Mouse (Mus musculus) limb, embryonic 15.5 days (tissue): ENCODE data around the gene Kctd21. TPM values are rescaled to one million over a fixed set of nuclear protein-coding genes. Genes with fewer than 3 reads are reported as not detected.

Source experiments
- ATAC-seq: fragments of 200-750 bp; cut with Nextera tagmentation; 2 replicates; pipeline ENCODE4 v1.8.0; 2017; ENCODE audit warnings: low read depth, moderate TSS enrichment; ENCODE audit not compliant: insufficient number of reproducible peaks, low FRiP score, low TSS enrichment
- H3K27ac ChIP-seq: fragments of 300-500 bp; sonication (generic); 2 replicates; pipeline ENCODE4 v1.5.1; 2015; ENCODE audit warnings: moderate library complexity, mild to moderate bottlenecking, inconsistent platforms
- H3K27me3 ChIP-seq: fragments of 300-500 bp; sonication (generic); 2 replicates; pipeline ENCODE4 v1.6.1; 2015; ENCODE audit warnings: inconsistent platforms
- H3K36me3 ChIP-seq: fragments of 300-500 bp; sonication (generic); 2 replicates; pipeline ENCODE4 v1.6.1; 2015; ENCODE audit warnings: inconsistent platforms
- H3K4me1 ChIP-seq: fragments of 300-500 bp; sonication (generic); 2 replicates; pipeline ENCODE4 v1.6.1; 2015; ENCODE audit warnings: inconsistent platforms
- H3K4me2 ChIP-seq: fragments of 300-500 bp; sonication (generic); 2 replicates; pipeline ENCODE4 v1.6.1; 2015; ENCODE audit warnings: mild to moderate bottlenecking, inconsistent platforms
- H3K4me3 ChIP-seq: fragments of 300-500 bp; sonication (generic); 2 replicates; pipeline ENCODE4 v1.5.1; 2015; ENCODE audit warnings: mild to moderate bottlenecking, inconsistent platforms
- H3K9ac ChIP-seq: fragments of 300-500 bp; sonication (generic); 2 replicates; pipeline ENCODE4 v1.6.1; 2015; ENCODE audit warnings: inconsistent platforms
- H3K9me3 ChIP-seq: fragments of 300-500 bp; sonication (generic); 2 replicates; pipeline ENCODE4 v1.6.1; 2016; ENCODE audit warnings: inconsistent platforms
- WGBS: fragments of 180-500 bp; shearing (Covaris S2); methylation state at CpG from one replicate; pipeline ENCODE4 v1.1.7; 2015; 5-methylcytosine and 5-hydroxymethylcytosine counted together
- polyA plus RNA-seq: library from polyadenylated mRNA; unstranded; fragments of >200 nt; fragmentation: Nextera tagmentation; extraction: Ambion mirVana; gene quantifications from 2 replicates; pipeline ENCODE4 v1.2.1, GENCODE M21; 2015

Kctd21 gene
- polyA plus RNA-seq, 1 experiment from 2014 or later, result 4.4 TPM

GRCm38 (mm10) chr7:97351792-97352513 is 19.8 kb downstream of the Kctd21 start:
- no peak for ATAC-seq
- 79% methylated on average over 11 of the region's 11 CpGs for WGBS
- no peaks in the 10 kb centered on the region for H3K4me1 ChIP-seq

GRCm38 (mm10) chr7:97353356-97353755 is 21.2 kb downstream of the Kctd21 start:
- Histone ChIP-seq H3K4me2 (no peak overlapping the region), H3K9ac (no peak overlapping the region), H3K27ac (no peak overlapping the region), H3K36me3 (peaks cover 6% of the 10 kb centered on the region; the same call in 1 of the 2 replicates), H3K4me3 (no peak overlapping the region), H3K9me3 (no peaks in the 10 kb centered on the region), H3K27me3 (no peaks in the 10 kb centered on the region), H3K4me1 (no peaks in the 10 kb centered on the region)
- WGBS, result 91% methylated on average over 6 of the region's 6 CpGs
- no peak for ATAC-seq

More at GRCm38 (mm10) chr7:97351792-97352513, 19.8 kb downstream of the Kctd21 start:
- Histone ChIP-seq H3K9ac (no peak overlapping the region), H3K4me3 (no peak overlapping the region), H3K9me3 (no peaks in the 10 kb centered on the region), H3K4me2 (no peak overlapping the region), H3K27ac (no peak overlapping the region), H3K36me3 (peaks cover 16% of the 10 kb centered on the region; the same call in 1 of the 2 replicates), H3K27me3 (no peaks in the 10 kb centered on the region)

- no peak overlapping the region for H3K27ac ChIP-seq
- H3K27me3 ChIP-seq, result no peaks in the 10 kb centered on the region
- no peak for ATAC-seq
- no peak overlapping the region for H3K4me2 ChIP-seq
- H3K9me3 ChIP-seq, result no peaks in the 10 kb centered on the region
- 45% methylated on average over 13 of the region's 13 CpGs for WGBS
- no peaks in the 10 kb centered on the region for H3K4me1 ChIP-seq
- no peak overlapping the region for H3K4me3 ChIP-seq
- H3K36me3 ChIP-seq, result no peaks in the 10 kb centered on the region
- H3K9ac ChIP-seq, result no peak overlapping the region
Observed at GRCm38 (mm10) chr7:97355068-97355841, 23.1 kb downstream of the Kctd21 start.

GRCm38 (mm10) chr7:97356253-97356652 is 24.1 kb downstream of the Kctd21 start:
- Histone ChIP-seq H3K27ac (no peak overlapping the region), H3K9me3 (no peaks in the 10 kb centered on the region), H3K4me1 (no peaks in the 10 kb centered on the region), H3K9ac (no peak overlapping the region), H3K4me2 (no peak overlapping the region), H3K36me3 (no peaks in the 10 kb centered on the region), H3K27me3 (no peaks in the 10 kb centered on the region), H3K4me3 (no peak overlapping the region)
- 74% methylated on average over 5 of the region's 5 CpGs for WGBS
- no peak for ATAC-seq

- 80% methylated on average over 5 of the region's 5 CpGs for WGBS
- no peak for ATAC-seq
- no peaks in the 10 kb centered on the region for H3K4me1 ChIP-seq
Observed at GRCm38 (mm10) chr7:97356875-97357276, 24.7 kb downstream of the Kctd21 start.

GRCm38 (mm10) chr7:97357840-97358239 is 25.7 kb downstream of the Kctd21 start:
- no peak overlapping the region for H3K4me3 ChIP-seq
- WGBS, result 53% methylated on average over 3 of the region's 3 CpGs

More at GRCm38 (mm10) chr7:97356875-97357276, 24.7 kb downstream of the Kctd21 start:
- no peak overlapping the region for H3K9ac ChIP-seq
- H3K4me3 ChIP-seq, result no peak overlapping the region
- H3K27me3 ChIP-seq, result no peaks in the 10 kb centered on the region
- no peak overlapping the region for H3K4me2 ChIP-seq
- H3K36me3 ChIP-seq, result no peaks in the 10 kb centered on the region
- H3K9me3 ChIP-seq, result no peaks in the 10 kb centered on the region
- no peak overlapping the region for H3K27ac ChIP-seq

GRCm38 (mm10) chr7:97358347-97358746 is 26.2 kb downstream of the Kctd21 start:
- Histone ChIP-seq H3K4me1 (no peaks in the 10 kb centered on the region), H3K4me2 (no peak overlapping the region), H3K9me3 (no peaks in the 10 kb centered on the region), H3K36me3 (no peaks in the 10 kb centered on the region), H3K9ac (no peak overlapping the region), H3K4me3 (no peak overlapping the region), H3K27me3 (no peaks in the 10 kb centered on the region), H3K27ac (no peak overlapping the region)
- no peak for ATAC-seq
- 80% methylated on average over 4 of the region's 4 CpGs for WGBS

More at GRCm38 (mm10) chr7:97357840-97358239, 25.7 kb downstream of the Kctd21 start:
- Histone ChIP-seq H3K9me3 (no peaks in the 10 kb centered on the region), H3K9ac (no peak overlapping the region), H3K4me1 (no peaks in the 10 kb centered on the region), H3K36me3 (no peaks in the 10 kb centered on the region), H3K27ac (no peak overlapping the region), H3K27me3 (no peaks in the 10 kb centered on the region), H3K4me2 (no peak overlapping the region)
- ATAC-seq, result no peak

GRCm38 (mm10) chr7:97360166-97360565 is 28.0 kb downstream of the Kctd21 start:
- Histone ChIP-seq H3K27ac (no peak overlapping the region), H3K36me3 (no peaks in the 10 kb centered on the region), H3K4me2 (no peak overlapping the region), H3K4me3 (no peak overlapping the region), H3K9me3 (no peaks in the 10 kb centered on the region), H3K4me1 (no peaks in the 10 kb centered on the region), H3K9ac (no peak overlapping the region), H3K27me3 (no peaks in the 10 kb centered on the region)
- WGBS, result 76% methylated on average over 5 of the region's 5 CpGs
- no peak for ATAC-seq

GRCm38 (mm10) chr7:97360955-97361354 is 28.8 kb downstream of the Kctd21 start:
- Histone ChIP-seq H3K4me2 (no peak overlapping the region), H3K9ac (no peak overlapping the region), H3K4me1 (no peaks in the 10 kb centered on the region), H3K36me3 (no peaks in the 10 kb centered on the region), H3K27ac (no peak overlapping the region), H3K4me3 (no peak overlapping the region), H3K9me3 (no peaks in the 10 kb centered on the region), H3K27me3 (no peaks in the 10 kb centered on the region)
- ATAC-seq, result no peak
- WGBS, result 54% methylated on average over 3 of the region's 3 CpGs

- H3K36me3 ChIP-seq, result no peaks in the 10 kb centered on the region
- no peaks in the 10 kb centered on the region for H3K27me3 ChIP-seq
- ATAC-seq, result no peak
- no peak overlapping the region for H3K27ac ChIP-seq
- no peak overlapping the region for H3K4me2 ChIP-seq
- 22% methylated on average over 4 of the region's 4 CpGs for WGBS
- no peaks in the 10 kb centered on the region for H3K9me3 ChIP-seq
- H3K4me3 ChIP-seq, result no peak overlapping the region
- H3K4me1 ChIP-seq, result no peaks in the 10 kb centered on the region
- no peak overlapping the region for H3K9ac ChIP-seq
Observed at GRCm38 (mm10) chr7:97361467-97361866, 29.3 kb downstream of the Kctd21 start.

GRCm38 (mm10) chr7:97365887-97366286 is 33.8 kb downstream of the Kctd21 start:
- no peak overlapping the region for H3K4me3 ChIP-seq
- H3K4me2 ChIP-seq, result no peak overlapping the region
- H3K9ac ChIP-seq, result no peak overlapping the region
- 76% methylated on average over 1 of the region's 1 CpGs for WGBS
- peaks cover 2% of the 10 kb centered on the region for H3K4me1 ChIP-seq
- H3K9me3 ChIP-seq, result no peaks in the 10 kb centered on the region
- no peak overlapping the region for H3K27ac ChIP-seq
- H3K27me3 ChIP-seq, result no peaks in the 10 kb centered on the region
- no peak for ATAC-seq
- no peaks in the 10 kb centered on the region for H3K36me3 ChIP-seq

GRCm38 (mm10) chr7:97375101-97375500 is 43.0 kb downstream of the Kctd21 start:
- Histone ChIP-seq H3K36me3 (peaks cover 46% of the 10 kb centered on the region), H3K4me3 (no peak overlapping the region), H3K27me3 (no peaks in the 10 kb centered on the region), H3K4me1 (peaks cover 11% of the 10 kb centered on the region), H3K9me3 (no peaks in the 10 kb centered on the region), H3K27ac (no peak overlapping the region), H3K4me2 (no peak overlapping the region), H3K9ac (no peak overlapping the region)
- WGBS, result 94% methylated on average over 9 of the region's 9 CpGs
- no peak for ATAC-seq
